Mouse (Mus musculus): ENCODE data around the gene Noxred1.
"Not testable (repeated sequence)": the region's sequence is repeated elsewhere in the genome, so short reads cannot be mapped to it uniquely, and the experiment has no call there.

Gene Noxred1

DNA sequence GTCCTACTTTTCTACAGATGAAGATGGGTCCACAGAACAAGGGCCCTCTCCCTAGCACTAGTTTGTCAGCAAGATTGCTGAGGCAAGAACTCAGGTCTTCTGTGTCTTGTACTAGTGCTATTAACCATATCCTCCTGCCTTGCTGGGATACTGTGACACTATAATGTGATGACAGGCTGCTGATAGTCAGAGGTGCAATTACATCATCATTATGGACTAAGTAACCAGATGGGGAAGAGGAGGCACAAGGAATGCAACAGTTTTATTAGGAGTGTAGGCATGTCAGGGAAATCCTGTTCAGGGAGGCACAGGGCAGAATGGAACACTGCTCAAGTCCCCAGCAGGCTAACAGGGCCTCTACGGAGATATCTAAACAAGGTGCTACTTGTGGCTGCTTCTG is at the start of gene Noxred1:
TSS of gene Noxred1 (minus strand) at position 101 of the 400 bp plus-strand sequence.
- no peak for DNase-seq (ENCODE audit: low spot score in 2 of 2)

DNA sequence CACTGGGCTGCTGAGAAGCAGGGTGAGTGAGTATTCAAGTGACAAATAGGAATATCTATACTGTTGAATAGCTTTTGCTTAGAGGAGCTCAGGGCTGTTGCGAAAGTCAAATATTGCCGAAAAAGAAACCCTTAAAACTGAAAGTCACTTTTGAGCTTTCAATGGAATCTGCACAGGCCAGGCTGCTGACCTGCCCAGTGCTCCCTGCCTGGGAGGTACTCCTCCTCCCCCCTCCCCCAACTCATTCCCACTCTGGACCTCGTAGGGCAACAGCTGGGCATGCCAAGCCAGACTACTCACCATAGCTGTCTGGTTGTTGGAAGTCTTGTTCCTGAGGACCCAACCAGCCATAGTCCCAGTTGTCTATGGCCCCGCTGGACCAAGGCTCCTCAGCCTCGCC is 46.2 kb upstream of the Noxred1 start:
- DNase-seq (ENCODE audit: low spot score in 2 of 2), result no peak

DNA sequence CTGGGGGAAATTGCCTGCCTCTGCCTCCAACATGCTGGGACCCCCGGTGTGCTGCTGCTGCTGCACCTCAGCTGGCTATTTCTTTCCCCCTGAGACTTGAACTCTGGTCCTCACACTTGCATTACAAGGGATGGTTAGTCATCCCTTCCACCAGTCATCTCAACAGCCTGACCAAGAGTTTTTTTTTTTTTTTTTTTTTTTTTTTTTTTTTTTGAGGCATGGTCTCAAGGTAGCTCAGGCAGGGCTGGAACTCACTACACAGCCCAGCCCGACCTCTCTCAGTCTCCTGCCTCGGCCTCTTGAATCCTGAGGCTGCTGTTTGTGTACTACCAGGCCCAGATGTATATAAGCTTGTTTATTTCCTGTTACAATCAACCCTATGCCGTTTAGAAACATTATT is 45.7 kb upstream of the Noxred1 start:
- DNase-seq (ENCODE audit: low spot score in 2 of 2), result no peak

DNA sequence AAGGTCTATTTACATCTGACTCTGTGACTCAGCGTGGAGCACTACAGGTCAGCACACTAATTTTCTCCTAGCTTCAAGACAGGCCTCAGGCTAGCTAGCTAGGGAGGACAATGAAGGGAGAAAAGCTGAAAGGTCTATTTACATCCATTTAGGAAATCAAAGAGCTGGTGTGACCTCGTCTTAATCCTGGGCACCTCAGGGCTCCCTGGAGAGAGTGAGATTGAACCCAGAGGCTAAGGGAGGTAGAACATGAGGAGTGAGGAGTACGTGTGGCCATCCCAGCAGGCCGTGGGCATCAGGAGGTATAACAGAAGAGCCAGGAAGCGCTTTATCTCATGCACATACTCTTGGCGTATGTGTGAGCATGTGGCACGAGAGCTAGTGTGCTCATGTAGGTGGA is 45.2 kb upstream of the Noxred1 start:
- no peak for DNase-seq (ENCODE audit: low spot score in 2 of 2)

DNA sequence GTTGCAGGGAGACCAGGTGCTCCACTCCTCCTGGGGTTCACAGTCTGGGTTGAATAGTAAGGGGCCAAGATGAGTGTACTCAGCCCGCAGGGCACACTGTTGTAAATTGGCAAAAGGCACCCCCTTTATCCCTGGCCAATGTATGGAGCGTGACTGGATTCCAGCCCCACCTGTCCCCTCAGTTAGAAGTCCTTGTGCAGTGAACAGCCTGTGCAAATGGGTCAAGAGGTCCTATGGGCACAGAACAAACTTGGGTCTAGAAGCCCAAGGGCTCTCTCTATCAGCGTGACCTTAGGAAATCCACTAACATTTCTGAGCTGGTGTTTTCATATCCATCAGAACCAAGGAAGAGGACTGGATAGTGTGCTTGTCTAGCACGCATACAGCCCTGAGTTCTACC is 44.2 kb upstream of the Noxred1 start:
- no peak for DNase-seq (ENCODE audit: low spot score in 2 of 2)

DNA sequence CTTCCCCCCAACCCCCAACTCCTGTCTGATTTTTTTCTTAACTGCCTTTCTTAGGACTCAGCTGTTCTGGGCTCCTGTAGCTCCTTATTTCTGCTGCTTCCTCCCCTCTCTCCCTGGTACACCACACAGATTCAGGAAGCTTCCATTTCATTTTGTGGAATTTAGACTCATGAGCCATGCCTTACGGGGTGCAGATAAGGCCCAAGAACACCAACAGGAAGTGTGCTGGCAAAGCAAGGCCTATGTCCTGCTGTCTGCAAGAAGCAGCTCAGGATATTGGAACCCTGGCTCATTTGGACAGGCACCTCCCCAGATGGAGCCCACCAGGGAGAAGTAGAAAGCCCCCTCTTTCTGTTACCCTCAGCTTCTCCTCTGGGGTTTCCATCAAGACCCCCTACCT is 43.2 kb upstream of the Noxred1 start:
- no peak for DNase-seq (ENCODE audit: low spot score in 2 of 2)

DNA sequence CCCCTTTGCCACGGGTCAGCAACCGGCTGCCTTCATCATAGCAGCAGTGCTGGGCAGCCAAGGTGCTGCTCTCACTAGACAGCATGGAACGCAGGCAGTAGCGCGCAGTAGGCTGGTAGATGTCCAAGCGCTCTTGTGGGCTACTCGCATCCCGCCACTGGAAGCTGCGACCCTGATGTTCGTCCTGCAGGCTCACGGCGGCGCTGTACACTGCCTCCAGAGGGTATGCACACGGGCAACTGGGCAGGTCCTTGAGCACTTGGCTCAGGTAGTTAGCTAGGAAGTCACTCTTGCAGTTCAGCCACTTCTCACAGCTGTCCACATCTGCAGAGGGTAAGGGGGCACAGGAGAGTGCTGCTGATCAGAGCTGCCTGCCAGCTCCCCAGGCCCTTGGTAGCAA is 41.3 kb upstream of the Noxred1 start:
- DNase-seq (ENCODE audit: low spot score in 2 of 2), result no peak

DNA sequence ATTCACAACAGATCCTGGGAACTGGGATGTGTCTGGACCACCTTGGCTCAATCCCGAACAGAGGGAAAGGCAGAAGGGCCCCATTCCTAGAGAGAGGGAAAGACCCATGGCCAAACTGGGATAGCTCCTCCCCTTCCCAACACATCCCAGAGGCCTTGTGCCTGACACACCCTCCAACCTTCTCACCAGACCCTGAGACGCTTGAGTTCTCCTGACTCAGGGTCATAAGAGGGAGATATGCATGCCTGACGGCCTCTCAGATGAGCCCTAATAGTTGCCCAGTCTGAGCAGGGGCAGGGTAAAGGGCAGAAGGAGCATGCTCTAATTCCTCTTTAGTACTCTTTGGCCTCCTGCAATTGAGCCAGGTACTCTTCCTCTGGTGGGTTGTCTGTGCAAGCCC is 40.8 kb upstream of the Noxred1 start:
- no peak for DNase-seq (ENCODE audit: low spot score in 2 of 2)

DNA sequence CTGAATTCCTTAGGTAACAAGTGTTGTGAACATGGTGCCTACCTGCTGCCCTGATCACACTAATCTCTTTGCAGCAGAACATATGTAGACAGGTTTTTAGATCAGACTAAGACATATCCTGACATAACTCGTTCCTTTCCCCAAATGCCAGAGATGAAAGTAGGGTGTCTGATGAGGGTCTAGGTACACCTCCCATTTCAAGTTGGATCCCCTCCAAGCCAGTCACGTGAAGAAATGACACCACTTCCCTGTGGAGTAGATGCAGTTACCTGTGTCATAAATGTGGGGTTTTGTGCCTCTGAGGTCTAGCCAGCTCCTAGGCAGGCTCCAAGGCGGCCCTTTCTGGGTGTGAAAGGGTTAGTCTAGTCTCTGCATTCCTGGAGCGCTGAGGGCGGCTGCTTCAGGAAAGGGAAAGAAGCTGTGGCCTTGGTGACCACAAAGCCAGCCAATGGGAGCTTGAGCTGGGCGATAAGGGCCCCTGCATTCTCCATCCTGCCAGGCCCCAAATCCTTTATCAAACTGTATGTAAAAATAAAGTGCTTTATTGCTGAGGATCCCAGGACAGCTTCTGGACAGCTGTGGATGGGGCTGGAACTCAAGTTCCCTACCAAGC is 39.7 kb upstream of the Noxred1 start:
- DNase-seq (ENCODE audit: low spot score in 2 of 2), result no peak

DNA sequence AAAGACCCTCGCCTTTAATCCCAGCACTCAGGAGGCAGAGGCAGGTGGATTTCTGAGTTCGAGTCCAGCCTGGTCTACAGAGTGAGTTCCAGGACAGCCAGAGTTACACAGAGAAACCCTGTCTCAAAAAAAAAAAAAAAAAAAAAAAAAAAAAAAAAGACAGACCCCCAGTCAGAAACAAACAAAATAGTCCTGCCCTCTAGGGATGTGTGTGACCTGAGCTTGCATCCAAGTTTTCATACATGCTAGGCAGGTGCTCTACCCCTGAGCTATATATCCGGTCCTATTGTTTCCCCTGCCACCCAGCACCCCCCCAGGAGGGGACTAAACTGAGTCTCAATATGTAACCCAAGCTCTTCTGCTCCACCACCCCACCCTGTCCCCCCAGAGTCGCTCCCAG is 38.7 kb upstream of the Noxred1 start:
- DNase-seq (ENCODE audit: low spot score in 2 of 2), result not testable (repeated sequence)

DNA sequence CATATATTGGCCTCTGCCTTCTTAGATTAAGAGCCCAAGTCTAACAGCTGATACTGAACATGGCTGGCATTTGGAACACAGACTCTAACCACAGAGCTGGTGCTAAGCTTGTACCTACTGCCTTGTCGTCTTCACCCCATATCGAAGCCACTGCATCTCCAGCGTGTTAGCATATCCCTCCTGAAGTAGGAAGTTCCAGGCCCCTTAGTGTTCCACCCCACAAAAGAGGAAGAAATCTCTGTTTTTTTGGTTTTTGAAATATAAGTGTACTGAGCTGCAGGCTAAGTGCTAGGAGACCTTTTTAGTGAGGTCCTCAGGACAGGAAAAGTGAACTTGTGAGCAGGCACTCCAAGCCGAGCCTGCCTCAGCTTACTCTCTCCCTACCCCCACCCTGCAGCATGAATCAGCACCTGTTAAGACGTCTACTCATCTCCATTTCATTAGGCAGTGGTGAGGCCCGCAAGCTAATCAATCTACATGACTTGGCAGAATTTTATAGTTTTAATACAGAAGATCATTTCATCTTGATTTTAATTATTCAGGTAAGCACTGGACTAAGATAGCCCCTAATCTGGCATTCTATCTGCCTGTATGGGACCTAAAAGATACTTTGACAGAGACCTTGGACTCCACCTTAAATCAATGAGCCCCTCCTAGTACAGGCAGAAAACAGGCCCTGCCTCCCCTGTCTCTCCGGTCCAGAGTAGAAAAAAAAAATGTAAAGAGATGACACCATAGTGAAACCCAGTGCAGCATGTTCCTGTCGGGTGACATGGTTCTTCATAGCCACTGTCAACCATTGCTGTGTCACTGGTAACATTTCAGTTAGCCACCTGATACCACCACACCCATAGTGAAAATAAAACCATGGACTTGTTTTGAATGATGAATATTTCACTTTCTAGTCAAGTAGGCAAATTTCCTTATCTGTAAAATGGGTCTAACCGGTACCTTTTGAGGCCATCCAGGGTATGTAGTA is 36.6 kb upstream of the Noxred1 start:
- no peak for DNase-seq (ENCODE audit: low spot score in 2 of 2)

DNA sequence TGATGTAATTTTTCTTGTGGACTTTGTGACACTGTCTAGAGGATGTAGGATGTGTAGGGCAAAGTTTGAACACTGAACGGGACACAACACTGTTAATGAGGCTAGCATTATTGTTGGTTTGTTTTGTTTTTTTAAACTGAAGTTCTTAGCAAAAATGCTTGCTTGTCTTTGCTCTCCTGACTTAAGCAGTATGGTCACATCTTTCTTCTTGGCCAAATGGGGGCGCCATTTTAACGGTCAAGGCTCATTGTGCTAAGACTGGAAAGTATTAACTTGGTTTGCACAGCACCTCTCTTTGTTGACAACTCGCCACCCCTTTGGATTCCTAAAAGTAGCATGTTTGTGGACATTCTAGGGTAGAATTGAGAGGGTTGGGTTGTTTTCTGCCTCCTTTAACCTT is 29.1 kb upstream of the Noxred1 start:
- DNase-seq (ENCODE audit: low spot score in 2 of 2), result no peak

DNA sequence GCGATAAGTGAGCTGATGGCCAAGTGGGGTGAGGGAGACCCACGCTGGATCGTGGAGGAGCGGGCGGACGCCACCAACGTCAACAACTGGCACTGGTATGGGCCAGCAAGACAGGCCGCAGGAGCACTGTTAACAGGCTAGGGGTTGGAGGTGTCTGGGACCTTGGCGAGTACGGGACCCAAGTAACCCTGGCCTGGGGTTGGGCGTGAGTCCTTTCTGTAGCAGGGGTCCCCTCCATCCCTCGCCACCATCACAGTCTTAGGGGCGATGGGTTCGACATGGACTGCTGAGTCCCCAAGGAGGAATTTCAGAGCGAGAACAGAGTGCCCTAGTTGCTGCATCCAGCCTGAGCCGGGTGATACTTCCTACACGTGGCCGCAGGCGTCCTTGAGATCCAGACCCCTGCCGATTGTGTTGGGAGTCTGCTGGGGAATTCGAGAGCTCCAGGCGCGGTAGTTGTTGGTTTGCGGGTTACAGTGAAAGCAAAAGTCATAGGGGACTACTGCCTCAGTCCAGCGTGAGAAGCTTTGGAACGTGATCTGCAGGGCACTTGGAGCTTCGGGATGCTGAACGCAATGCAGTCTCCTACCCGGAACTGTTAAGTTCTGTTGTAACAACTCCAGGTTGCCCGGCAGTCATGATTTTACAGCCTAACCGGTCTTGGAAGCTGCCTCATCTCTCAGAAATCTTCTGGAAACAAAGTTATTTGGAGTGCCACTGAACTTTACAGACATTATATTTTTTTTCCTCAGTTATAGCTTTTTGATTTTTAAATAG is 28.5 kb upstream of the Noxred1 start:
- DNase-seq (ENCODE audit: low spot score in 2 of 2), result no peak

DNA sequence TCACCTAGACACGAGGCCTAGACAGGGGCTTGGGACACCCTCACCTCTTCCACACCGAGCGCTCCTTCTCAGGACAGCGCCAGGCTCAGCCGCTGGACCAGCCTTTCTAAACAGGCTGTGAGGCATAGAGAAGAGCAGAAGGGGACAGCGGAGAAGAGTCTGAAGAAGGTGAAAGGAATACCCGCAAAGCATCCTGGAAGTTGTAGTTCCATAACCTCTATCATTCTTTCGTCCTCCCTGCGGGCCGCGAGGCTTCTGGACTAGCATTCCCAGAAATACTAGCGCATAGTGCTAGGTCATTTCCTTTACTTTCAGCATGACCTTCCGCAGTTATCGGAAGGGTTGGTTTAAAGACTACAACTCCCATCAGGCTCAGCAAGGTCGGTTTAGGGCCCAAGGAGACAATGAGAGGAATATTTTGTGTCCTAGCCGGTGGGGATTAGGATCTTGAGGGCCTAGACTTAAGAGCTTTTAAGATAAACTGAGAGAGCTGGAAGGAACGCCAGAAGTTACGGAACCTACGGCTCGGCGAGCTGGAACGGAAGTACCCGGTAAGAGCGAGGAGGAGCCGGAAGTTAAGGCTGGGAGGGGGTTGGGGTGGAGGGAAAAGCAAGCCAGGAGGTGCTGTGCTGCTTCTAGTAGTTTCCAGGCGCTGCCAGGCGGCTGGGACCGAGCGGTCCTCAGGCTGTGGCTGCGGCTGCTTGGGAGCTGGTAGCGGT is 27.7 kb upstream of the Noxred1 start, which contains the start of the genes Vipas39 and Ahsa1:
TSS of gene Vipas39 (minus strand) at position 149 of the 719 bp plus-strand sequence.
TSS of gene Ahsa1 (plus strand) at position 372 of the 719 bp plus-strand sequence.
- DNase-seq (ENCODE audit: low spot score in 2 of 2), result peak; percentile 93 to 95

DNA sequence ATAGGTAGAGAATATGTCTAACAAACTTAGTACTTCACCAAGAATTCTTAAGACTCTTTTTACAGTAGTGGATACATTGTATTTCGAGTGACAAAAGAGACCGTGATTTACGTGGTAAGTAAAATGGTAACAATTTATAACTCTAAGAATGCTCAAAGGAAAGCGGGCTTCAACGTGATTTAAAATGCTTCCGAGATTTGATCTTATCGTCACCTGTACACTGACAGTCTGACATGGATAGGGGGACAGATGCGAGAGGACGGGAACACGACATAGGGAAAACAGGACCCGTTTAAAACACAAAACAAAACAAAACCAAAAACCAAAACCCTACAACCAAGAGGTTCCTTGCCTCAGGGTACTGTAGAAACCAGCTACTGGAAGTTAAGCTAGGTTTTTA is 26.9 kb upstream of the Noxred1 start:
- DNase-seq (ENCODE audit: low spot score in 2 of 2), result no peak

DNA sequence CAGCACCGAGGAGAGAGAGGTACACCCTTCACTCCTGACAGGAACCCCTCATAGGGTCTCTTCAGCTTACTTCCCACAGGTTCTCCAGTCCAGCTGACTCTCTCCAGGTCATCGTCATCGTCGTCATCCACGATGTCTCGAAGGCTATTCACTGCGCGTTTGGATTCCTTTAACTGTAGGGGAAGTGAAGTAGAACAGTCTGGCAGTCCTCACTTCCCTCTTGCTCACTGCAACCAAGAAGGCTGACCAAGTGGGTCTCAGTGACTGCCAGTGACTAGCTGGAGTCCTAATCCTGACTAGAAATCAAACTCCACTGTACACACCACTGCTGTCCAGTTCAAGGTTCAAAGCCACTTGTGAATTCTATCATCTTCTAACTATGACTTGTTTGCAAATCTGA is 22.0 kb upstream of the Noxred1 start:
- no peak for DNase-seq (ENCODE audit: low spot score in 2 of 2)

DNA sequence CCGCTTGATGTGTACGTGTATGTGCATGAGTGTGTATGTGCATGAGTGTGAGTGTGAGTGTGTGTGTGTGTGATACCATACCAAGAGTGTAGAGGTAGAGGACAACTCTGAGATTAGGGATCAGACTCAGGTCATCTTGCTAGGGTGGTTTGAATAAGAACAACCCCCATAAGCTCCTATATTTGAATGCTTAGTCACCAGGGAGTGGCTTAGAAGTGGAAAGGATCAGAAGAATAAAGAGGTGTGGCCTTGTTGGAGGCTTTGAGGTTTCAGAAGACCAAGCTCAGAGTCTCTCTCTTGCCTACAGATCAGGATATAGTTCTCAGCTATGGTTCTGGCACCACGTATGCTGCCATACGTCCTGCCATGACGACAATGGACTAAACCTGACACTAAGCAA is 18.1 kb upstream of the Noxred1 start:
- DNase-seq (ENCODE audit: low spot score in 2 of 2), result no peak

DNA sequence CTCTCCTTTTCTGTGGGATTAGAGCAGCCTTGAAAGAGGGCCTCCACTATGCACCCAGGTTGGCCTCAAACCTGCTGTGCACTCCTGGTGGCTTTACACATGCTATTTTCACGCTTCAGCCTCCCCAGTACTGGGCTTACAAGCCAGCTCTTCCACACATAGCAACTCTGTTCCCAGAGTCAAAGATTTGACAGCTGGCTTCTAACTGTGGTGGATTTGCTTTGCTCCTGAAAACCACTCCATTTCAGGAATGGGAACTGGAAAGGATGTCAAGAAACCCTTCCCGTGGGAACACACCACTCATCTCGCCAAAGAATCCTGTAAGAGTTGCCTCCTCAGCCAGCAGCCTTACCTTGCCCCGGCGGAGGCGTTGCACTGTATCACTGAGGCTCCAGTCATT is 15.3 kb upstream of the Noxred1 start:
- no peak for DNase-seq (ENCODE audit: low spot score in 2 of 2)

DNA sequence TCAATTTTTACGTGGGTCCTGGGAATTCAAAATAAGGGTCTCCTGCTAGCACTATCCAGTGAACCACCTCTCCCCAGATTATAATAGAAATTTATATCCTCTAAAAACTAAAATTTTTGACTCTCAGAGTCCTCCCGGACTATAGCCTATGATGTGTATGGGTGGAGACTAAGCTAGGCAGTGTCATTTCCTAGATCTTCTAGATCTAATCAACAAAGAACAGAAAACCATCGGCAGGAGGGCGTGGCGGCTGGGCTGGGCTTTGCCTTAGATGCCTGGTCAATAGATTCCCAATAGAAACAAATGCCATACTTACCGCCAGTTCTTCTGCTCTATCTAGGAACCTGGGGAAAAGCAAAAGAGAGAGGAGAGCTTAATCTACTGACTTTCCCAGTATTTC is 11.6 kb upstream of the Noxred1 start:
- no peak for DNase-seq (ENCODE audit: low spot score in 2 of 2)

DNA sequence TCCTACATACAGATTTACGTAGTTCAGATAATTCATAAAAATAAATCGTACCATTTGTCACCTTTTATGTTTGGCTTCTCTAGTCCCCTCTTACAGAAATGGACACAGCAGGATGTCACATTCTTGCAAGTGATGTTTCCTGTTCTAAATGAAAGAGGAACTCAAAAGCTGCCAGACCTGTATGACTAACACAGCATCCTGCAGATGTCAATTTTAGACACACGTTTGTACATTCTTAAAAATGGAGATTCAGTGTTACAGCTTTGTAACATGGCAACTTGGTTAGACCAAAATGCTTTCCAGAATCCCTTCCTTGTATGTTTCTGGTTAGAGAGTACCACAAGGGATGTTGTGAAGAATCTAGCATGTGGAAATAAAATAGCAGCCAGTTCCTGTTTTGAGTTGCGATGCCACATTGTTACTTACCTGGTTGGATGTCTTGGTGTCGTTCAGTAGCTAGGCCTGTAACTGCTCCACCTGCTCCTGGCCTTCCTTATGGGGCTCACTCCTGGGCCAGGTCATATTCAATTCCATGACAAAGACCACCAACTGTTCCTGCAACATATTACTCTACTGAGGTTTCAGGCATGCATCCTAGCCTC is 1.5 kb downstream of the Noxred1 start:
- DNase-seq (ENCODE audit: low spot score in 2 of 2), result no peak

DNA sequence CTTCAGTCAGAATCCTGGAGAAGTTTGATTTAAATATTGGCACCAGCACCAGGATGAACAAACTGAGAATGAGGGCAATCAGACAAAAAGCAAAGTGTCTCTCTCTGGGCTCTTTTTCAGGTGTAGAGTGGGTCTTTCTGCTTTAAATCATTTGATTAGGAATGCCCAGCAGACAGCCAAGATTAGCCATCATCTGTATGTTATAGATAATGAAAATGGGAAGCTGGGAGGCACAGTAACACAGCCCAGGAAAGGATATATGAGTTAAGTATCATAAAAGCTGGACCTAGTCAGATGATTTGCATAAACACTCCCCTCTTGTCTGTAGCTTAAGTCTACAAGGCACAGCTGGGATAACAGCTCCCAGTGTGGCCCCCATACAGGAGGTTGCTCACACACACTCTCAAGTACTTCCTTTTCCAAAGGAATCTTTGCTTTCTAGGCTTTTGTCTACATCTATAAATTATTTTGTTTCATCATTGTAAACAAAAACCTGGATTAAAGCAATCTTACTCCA is 8.1 kb downstream of the Noxred1 start:
- no peak for DNase-seq (ENCODE audit: low spot score in 2 of 2)
